Mouse (Mus musculus): ENCODE data around the gene Msi2.

DNA sequence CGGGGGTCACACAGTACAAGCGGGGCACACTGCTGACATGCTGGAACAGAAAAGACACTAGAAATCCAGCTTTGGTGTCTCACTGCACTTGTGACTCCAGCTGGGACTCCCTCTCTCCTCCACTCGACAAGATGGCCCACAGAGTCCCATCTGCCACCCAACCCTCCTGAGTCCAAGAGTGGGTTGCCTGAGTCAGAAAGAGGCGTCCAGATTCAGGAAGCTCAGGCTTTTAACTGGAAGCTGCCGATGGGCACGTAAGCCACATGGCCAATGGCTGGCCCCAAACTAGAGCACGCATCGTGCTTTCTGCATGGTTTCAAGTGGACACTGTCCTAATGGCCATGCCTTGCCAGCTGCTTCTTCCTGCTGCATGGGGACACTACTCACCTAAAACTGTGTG lies 126.2 kb downstream of the Msi2 start:
- TF ChIP-seq CTCF (IDR thresholded peaks at IDR 0.05; ENCODE audit: insufficient read depth, low read depth, low read length) (no peak), POLR2A (IDR thresholded peaks at IDR 0.05; ENCODE audit: insufficient read depth, low read depth, low read length) (no peak)

Data from olfactory bulb, adult 2 months (tissue).